Mouse (Mus musculus): Measurements from ENCODE around the gene Sds.
A peak's percentile ranks its signal among the peaks of the same experiment; 100 is the strongest.
"Not testable (repeated sequence)": the region's sequence is repeated elsewhere in the genome, so short reads cannot be mapped to it uniquely, and the experiment has no call there.

The Sds gene

GRCm38 (mm10) chr5:120487844-120488243, 11.5 kb downstream of the Sds start:
- DNase-seq (ENCODE audit: low spot score in 2 of 2): no peak

- peak in 1 of 2 experiments; percentile 63 for DNase-seq (ENCODE audit: low spot score in 2 of 2)
Measured at GRCm38 (mm10) chr5:120490679-120491192, 14.4 kb downstream of the Sds start.

- no peak for DNase-seq (ENCODE audit: low spot score in 2 of 2)
Measured at GRCm38 (mm10) chr5:120492437-120492836, 16.1 kb downstream of the Sds start.

GRCm38 (mm10) chr5:120493440-120493839, 17.1 kb downstream of the Sds start:
- no peak for DNase-seq (ENCODE audit: low spot score in 2 of 2)

GRCm38 (mm10) chr5:120493873-120494395, 17.6 kb downstream of the Sds start:
- no peak for DNase-seq (ENCODE audit: low spot score in 2 of 2)

- peak; percentile 33 to 59 for DNase-seq (ENCODE audit: low spot score in 2 of 2)
Measured at GRCm38 (mm10) chr5:120495064-120495702, 18.9 kb downstream of the Sds start.

GRCm38 (mm10) chr5:120495703-120496226, 19.4 kb downstream of the Sds start:
- no peak for DNase-seq (ENCODE audit: low spot score in 2 of 2)

GRCm38 (mm10) chr5:120497071-120497470, 20.7 kb downstream of the Sds start:
- DNase-seq (ENCODE audit: low spot score in 2 of 2): no peak

- DNase-seq (ENCODE audit: low spot score in 2 of 2): no peak
Measured at GRCm38 (mm10) chr5:120499202-120499601, 22.9 kb downstream of the Sds start.

GRCm38 (mm10) chr5:120500609-120501008, 24.3 kb downstream of the Sds start:
- not testable (repeated sequence) for DNase-seq (ENCODE audit: low spot score in 2 of 2)

GRCm38 (mm10) chr5:120502147-120502621, 25.9 kb downstream of the Sds start:
- DNase-seq (ENCODE audit: low spot score in 2 of 2): peak in 1 of 2 experiments; percentile 12

- DNase-seq (ENCODE audit: low spot score in 2 of 2): no peak
Measured at GRCm38 (mm10) chr5:120502675-120503143, 26.4 kb downstream of the Sds start.

- DNase-seq (ENCODE audit: low spot score in 2 of 2): peak; percentile 63 to 69
Measured at GRCm38 (mm10) chr5:120503144-120503795, 26.9 kb downstream of the Sds start, which contains the start of gene Plbd2. Gene Plbd2, minus strand, starts transcription at chr5:120503625.

- DNase-seq (ENCODE audit: low spot score in 2 of 2): peak; percentile 77 to 87
Measured at GRCm38 (mm10) chr5:120505368-120505767, 29.0 kb downstream of the Sds start.

GRCm38 (mm10) chr5:120505781-120506180, 29.5 kb downstream of the Sds start:
- no peak for DNase-seq (ENCODE audit: low spot score in 2 of 2)

GRCm38 (mm10) chr5:120506490-120506889, 30.2 kb downstream of the Sds start:
- no peak for DNase-seq (ENCODE audit: low spot score in 2 of 2)

- no peak for DNase-seq (ENCODE audit: low spot score in 2 of 2)
Measured at GRCm38 (mm10) chr5:120507311-120507710, 31.0 kb downstream of the Sds start.

- DNase-seq (ENCODE audit: low spot score in 2 of 2): peak; percentile 95 to 97
Measured at GRCm38 (mm10) chr5:120510982-120511642, 34.8 kb downstream of the Sds start, which contains the start of gene Slc8b1. Gene Slc8b1, plus strand, starts transcription at chr5:120511168.

GRCm38 (mm10) chr5:120511643-120512220, 35.4 kb downstream of the Sds start:
- peak; percentile 54 to 61 for DNase-seq (ENCODE audit: low spot score in 2 of 2)

- peak in 1 of 2 experiments; percentile 19 for DNase-seq (ENCODE audit: low spot score in 2 of 2)
Measured at GRCm38 (mm10) chr5:120512911-120513555, 36.7 kb downstream of the Sds start.
